Mouse (Mus musculus) bone marrow, adult 2 months (tissue): ENCODE results near the gene Ppp4r2.

Experiments
- CTCF ChIP-seq: fragments of 200-500 bp; IDR thresholded peaks from 2 replicates; pipeline ENCODE4 v1.5.1; 2011; ENCODE audit warnings: low read length, control low read depth; ENCODE audit not compliant: control insufficient read depth, insufficient read depth
- POLR2A ChIP-seq: fragments of 200-500 bp; IDR thresholded peaks from 2 replicates; pipeline ENCODE4 v1.6.1; 2011; ENCODE audit warnings: low read depth, mild to moderate bottlenecking, control low read depth, low read length, borderline replicate concordance; ENCODE audit not compliant: control insufficient read depth

DNA sequence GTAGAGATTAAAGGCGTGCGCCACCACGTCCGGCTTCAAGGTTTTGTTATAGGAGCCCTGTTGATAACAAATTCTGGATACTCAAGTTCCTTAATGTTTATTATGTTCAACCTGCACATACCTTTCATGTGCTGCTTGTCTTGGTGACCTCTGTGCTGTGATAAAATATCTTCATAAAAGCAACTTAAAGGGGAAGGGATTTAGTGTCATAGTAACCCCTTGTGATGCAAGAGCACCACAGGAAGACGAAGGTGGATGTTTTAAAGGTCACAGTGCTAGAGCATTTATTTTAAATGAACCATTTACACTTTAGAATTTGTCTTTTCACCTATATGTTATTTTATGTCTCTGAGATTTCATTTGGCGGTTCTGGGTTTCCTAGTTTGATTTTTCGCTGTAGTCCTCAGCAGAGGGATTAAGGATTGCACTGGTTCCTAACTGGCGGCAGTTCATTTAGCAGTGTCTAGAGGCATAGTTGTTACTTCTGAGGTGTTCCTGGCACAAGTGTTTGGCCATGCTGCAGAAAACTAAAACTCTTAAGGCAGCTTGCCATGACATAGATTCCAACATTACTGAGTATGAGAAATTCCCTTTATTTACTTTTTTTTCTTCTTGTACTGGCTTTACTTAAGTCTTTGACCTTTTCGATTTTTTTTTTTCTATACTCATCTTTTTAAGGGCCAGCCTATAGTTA is 15.4 kb downstream of the Ppp4r2 start:
- TF ChIP-seq CTCF (no peak), POLR2A (no peak)
